Mouse (Mus musculus) urinary bladder, adult 2 months (tissue): ENCODE results near the gene St6galnac6. TPM values are rescaled to one million over a fixed set of nuclear protein-coding genes. Genes with fewer than 3 reads are reported as not detected.

Source experiments
- DNase-seq: peaks from one replicate; pipeline ENCODE4 v3.0.0; 2022; ENCODE audit warnings: low spot score
- polyA plus RNA-seq: library from polyadenylated mRNA; depleted of rRNA; stranded (reverse); fragments of >200 nt; gene quantifications from 2 replicates; pipeline ENCODE4 v1.2.3, GENCODE M21; 2012; rRNA removed

St6galnac6 gene
- polyA plus RNA-seq = 20.8 and 33.1 TPM in 2 replicates

GRCm38 (mm10) chr2:32599409-32599808 is at the start of gene St6galnac6:
Gene St6galnac6, plus strand, starts transcription at chr2:32599709.
- no peak for DNase-seq

DNA sequence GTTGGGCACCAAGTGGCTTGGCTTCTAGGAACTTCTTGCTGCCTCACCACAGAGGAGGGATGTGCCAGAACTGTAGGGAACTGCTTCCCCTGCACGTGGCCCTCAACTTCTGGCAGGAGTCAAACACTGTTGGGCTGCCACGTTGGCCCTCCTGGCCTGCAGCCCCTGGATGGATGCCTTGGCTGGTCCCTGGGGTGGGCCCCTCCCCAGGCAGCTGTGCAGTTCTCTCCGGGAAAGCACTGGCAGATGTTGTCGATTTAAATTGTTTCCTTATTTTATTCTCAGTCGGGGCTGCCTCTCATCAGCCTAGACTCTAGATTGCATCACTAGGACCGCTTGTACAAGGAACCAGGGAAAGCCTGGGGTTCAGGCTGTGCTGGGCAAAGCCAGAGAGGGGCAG is 49.7 kb upstream of the St6galnac6 start:
- no peak for DNase-seq

- DNase-seq = no peak
Measured at GRCm38 (mm10) chr2:32551236-32551635, 48.3 kb upstream of the St6galnac6 start.

DNA sequence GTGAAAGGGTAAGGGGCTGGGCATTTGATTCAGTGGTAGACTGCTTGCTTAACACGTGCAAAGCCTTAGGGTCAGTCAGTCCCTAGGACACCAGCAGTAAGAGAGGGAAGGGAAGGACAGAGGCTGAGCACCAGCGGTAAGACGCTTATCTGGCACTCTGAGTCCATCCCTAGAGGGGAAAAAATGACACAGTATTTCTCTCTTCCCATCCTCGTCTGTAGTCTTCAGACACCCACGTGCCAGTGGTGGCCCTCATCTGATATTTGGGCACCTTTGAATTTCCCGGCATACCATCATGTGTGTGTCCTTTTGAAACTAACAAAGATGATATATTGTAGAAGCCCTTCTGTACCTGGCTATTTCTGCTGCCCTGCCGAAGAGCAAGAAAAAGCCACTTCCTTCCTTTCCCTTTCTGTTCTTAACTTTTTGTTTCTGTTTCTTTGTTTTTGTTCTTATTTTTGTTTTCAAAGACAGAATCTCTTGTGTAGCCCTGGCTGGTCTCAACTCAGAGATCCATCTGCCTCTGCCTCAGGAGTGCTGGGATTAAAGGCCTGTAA is 45.8 kb upstream of the St6galnac6 start:
- DNase-seq = no peak

GRCm38 (mm10) chr2:32555484-32555883 is 44.0 kb upstream of the St6galnac6 start:
- DNase-seq = no peak

DNA sequence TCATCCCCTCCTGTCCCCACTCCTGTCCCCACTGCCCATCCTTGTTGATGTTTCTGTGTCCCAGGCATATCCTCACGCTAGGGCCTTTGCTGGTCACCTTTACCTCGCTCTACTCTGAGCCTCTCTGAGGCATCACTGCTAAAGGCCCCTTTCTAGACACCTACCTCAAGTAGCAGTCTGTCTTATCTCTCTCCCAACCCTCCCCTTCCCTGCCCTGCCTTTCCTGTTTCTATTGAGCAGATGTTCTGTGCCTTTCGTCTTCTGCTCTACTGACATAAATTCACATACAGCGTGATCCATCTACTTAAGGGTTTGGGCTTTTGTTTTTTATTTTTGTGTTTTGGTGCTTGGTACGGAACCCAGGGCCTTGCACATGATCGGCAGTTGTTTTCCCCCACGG is 43.5 kb upstream of the St6galnac6 start:
- no peak for DNase-seq

DNA sequence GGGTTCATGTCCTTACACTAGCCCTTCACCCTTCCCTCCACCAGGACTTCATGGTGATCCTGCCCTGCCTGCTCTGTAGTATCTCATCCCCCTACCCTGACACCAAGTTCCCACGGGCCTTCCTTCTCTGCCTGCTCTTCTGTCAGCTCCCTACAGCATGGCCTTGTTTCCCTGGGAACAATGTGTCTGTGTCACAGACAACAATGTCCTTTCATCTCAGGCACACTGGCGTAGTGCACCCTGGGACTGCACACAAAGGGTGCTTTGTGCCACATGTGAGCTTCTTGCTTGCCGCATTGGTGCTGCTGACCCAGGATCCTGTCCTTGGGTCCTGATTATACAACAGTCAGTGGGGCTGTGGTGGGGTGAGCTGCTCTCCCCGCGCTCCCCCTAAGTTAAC is 39.9 kb upstream of the St6galnac6 start:
- DNase-seq = no peak

GRCm38 (mm10) chr2:32566536-32567063 is 32.9 kb upstream of the St6galnac6 start:
- no peak for DNase-seq

DNA sequence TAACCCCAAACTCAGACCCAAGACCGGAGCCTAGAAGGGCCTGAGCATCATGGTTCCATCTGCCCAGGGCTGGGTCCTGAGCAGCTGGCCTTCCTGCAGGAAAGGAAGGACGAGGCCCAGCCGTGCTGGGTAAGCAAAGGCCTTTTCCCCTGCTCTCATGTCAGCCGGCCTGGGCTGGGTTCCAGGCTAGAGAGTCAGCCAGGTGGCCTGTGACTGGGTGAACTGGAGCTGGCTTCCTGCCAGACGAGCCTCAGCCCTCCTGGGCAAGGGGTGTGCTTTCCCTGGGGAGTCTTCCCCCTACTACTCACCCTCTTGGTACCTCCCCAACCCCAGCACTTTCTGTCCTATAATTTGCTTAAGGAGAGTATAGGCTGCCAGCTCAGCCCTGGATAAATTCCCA is 31.4 kb upstream of the St6galnac6 start:
- no peak for DNase-seq

GRCm38 (mm10) chr2:32568941-32569340 is 30.6 kb upstream of the St6galnac6 start:
- no peak for DNase-seq

DNA sequence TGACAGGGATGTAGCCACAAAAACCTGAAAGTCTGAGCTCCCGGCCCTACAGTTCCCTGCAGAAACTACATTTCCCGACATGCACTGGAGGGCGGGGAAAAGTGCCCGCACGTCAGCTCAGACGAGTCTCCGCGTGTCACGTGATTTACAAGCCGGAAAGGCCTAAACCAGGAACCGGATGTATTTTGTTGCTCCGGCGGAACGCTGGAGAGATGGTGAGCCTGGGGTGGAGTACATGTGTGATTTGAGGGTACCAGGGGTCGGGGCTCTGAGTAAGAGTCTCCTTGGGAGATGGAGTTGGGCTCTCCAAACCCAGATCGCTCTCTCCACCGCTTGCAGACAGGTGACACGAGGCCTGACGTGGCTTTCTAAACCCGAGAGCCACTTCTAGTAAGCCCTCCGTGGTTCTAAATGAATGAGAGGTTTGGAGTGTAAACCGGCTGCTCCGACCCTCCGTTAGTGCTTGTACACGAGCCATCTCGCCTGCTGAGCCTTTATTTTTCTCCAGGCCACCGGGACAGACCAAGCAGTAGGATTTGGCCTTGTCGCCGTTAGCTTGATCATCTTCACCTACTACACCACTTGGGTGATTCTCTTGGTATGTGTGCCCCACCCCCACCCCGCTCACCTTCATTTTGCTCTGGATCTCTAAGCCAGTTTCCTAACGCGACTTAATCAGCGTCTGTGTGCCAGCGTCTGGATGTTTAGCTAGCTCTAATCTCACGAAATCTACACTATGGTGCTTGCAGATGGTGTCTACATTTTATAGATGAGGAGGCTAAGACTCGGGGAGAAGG is 28.6 kb upstream of the St6galnac6 start, which contains the start of gene Dpm2:
TSS of gene Dpm2 (plus strand) at position 161 of the 797 bp plus-strand sequence.
- DNase-seq = peak; percentile 64

DNA sequence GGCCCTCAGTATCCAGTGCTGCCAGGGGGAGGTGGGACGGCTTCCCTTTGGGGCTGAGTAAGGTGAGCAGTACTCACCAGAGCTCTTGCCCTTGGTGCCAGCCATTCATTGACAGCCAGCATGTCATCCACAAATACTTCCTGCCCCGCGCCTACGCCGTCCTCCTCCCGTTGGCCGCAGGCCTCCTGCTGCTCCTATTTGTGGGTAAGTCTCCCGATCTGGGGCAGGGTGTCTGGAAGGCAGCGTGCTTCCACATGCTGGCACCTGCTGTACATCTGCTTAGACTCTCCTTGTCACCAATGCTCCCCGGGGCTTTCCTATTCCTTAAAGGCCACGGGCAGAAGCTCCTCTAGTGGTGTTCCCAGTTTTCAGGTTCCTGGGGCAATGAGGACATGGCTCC is 27.3 kb upstream of the St6galnac6 start:
- DNase-seq = no peak

DNA sequence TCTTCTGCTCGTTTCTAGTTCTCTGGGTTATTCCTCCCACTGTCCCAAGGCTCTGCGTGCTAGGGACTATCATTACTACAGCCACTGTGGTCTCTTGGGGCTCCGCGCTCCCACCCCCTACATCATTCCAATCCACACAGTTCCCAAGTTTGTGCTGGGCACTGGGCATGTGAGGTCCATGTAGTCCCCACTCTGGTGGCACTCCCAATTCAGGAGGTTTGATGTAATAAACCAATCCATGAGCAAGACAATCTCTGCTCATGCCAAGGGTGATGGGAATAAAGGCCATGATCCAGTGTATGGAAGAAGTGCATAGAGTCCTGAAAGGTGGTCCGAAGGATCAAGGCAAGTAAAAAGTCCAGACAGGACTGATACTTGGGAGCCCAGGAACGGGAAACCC is 25.0 kb upstream of the St6galnac6 start, which contains the start of gene Pip5kl1:
TSS of gene Pip5kl1 (plus strand) at position 301 of the 400 bp plus-strand sequence.
- DNase-seq = no peak

GRCm38 (mm10) chr2:32574901-32575585 is 24.5 kb upstream of the St6galnac6 start:
- no peak for DNase-seq

- DNase-seq = no peak
Measured at GRCm38 (mm10) chr2:32575586-32576160, 23.8 kb upstream of the St6galnac6 start, which contains the start of gene 9430097D07Rik. Gene 9430097D07Rik, minus strand, starts transcription at chr2:32575684.

DNA sequence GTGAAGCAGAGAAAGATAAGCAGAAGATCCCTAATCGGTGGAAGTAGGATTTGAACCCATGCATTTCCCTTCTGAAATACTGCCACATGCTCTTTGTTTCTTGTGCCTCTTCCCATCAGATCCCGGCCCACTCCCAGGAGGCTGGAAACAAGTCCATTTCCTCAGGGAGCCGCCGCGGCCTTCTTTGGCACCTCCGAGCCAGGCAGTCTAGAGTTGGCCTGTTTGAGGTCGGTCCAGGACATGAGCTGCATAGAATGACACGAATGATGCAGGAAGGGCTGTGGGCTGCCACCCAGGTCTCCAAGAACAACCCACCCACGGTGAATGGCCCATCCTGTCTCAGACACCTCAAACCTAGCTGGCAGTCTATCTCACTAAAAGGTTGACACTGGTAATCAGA is 23.0 kb upstream of the St6galnac6 start:
- DNase-seq = no peak

DNA sequence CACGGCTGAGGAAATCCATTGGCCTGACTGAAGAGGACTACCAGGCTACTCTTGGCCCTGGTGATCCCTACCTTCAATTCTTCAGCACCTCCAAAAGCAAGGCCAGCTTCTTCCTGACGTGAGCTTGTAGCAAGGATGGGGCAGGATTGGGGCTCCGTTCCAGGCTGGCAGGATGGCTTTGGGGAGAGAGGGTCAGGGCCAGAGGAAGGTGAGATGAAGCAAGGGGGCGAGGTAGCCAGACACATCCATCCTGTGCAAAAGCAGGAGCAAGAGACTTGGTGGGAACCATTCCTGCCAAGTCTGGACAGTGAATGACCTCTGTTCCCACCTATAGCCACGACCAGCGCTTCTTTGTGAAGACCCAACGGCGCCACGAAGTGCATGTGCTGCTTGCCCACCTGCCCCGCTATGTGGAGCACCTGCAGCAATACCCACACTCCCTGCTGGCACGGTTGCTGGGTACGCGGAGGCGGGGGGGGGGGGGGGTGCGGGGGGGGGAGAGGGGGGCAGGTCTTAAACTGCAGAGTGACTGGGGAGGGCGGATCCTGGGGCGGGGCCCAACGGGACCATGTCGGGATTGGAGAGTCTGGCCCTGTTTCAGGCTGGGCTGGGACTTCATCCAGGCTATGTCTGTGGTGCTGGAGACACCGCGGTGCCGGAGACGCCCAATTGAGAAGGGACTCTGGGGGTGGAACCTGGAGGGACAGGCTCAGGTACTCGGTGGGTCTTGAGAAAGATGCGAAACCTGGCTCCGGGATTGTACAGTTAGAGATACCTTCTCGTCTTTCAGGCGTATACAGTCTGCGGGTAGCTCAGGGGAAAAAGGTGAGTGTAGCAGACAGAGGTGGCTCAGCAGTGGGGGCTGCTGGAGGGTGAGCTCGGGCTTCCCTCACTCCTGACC is 21.1 kb upstream of the St6galnac6 start:
- no peak for DNase-seq

GRCm38 (mm10) chr2:32581450-32582095 is 17.9 kb upstream of the St6galnac6 start:
- DNase-seq = no peak

- DNase-seq = no peak
Measured at GRCm38 (mm10) chr2:32582830-32583799, 16.4 kb upstream of the St6galnac6 start.
